Mouse (Mus musculus) CH12.LX (cell line): ENCODE data around the gene Idh3a. TPM values are rescaled to one million over a fixed set of nuclear protein-coding genes. Genes with fewer than 3 reads are reported as not detected.

ENCODE experiments used
- DNase-seq: peaks from one replicate; pipeline ENCODE4 v3.0.0-alpha.2; 2013; ENCODE audit errors: extremely low read depth
- H3K27ac ChIP-seq: 2 replicates; pipeline ENCODE4 v1.5.1; 2012; ENCODE audit warnings: low read depth, mild to moderate bottlenecking, control low read depth, moderate library complexity; ENCODE audit not compliant: insufficient read depth
- H3K27me3 ChIP-seq: replicated peaks from 2 replicates; pipeline ENCODE3; 2012; ENCODE audit warnings: inconsistent platforms
- H3K36me3 ChIP-seq, 2 experiments: replicated peaks in 1 of 2; 2 replicates each; pipeline versions ENCODE3 to v1.6.1; 2012; ENCODE audit warnings: inconsistent platforms in 1 of 2, low read length in 1 of 2, mild to moderate bottlenecking in 1 of 2, mixed read lengths in 1 of 2, moderate library complexity in 1 of 2; ENCODE audit not compliant: control insufficient read depth in 1 of 2, insufficient read depth in 1 of 2
- H3K4me1 ChIP-seq, 2 experiments: 2 replicates each; pipeline ENCODE4 v1.6.1; 2012; ENCODE audit warnings: inconsistent platforms in 1 of 2, moderate library complexity in 1 of 2; ENCODE audit not compliant: insufficient read depth in 2 of 2, control insufficient read depth in 1 of 2
- H3K4me2 ChIP-seq: 2 replicates; pipeline ENCODE4 v1.6.1; 2012; ENCODE audit warnings: low read depth, mild to moderate bottlenecking, control low read depth; ENCODE audit not compliant: poor library complexity, insufficient read depth, severe bottlenecking
- H3K4me3 ChIP-seq, 3 experiments: fragments of 150-350 bp in 1 of 3; sonication (generic) in 1 of 3; replicated peaks in 1 of 3; 2 replicates each; pipeline versions ENCODE3 to v1.5.1; 2011 to 2012; ENCODE audit warnings: low read depth in 2 of 3, low read length in 2 of 3, mild to moderate bottlenecking in 2 of 3, moderate library complexity in 2 of 3, control low read depth in 1 of 3, improper control_type of control experiment in 1 of 3, inconsistent platforms in 1 of 3, mixed read lengths in 1 of 3; ENCODE audit not compliant: poor library complexity in 1 of 3
- H3K79me2 ChIP-seq: replicated peaks from 2 replicates; pipeline ENCODE4 v1.6.1; 2012; ENCODE audit warnings: mild to moderate bottlenecking, moderate library complexity; ENCODE audit not compliant: control insufficient read depth, poor library complexity, insufficient read depth, severe bottlenecking; ENCODE audit errors: extremely low read depth
- H3K9ac ChIP-seq: 2 replicates; pipeline ENCODE4 v1.6.1; 2012; ENCODE audit warnings: low read depth, mild to moderate bottlenecking, control low read depth, moderate library complexity; ENCODE audit not compliant: insufficient read depth
- H3K9me3 ChIP-seq: replicated peaks from 2 replicates; pipeline ENCODE3; 2012; ENCODE audit warnings: low read length, inconsistent platforms, mixed read lengths
- BHLHE40 ChIP-seq: IDR thresholded peaks from 2 replicates; pipeline ENCODE4 v1.6.1; 2011; ENCODE audit warnings: mild to moderate bottlenecking, low read depth, low read length, improper control_type of control experiment
- CHD2 ChIP-seq: IDR thresholded peaks from 2 replicates; pipeline ENCODE4 v1.6.1; 2011; ENCODE audit warnings: low read length, improper control_type of control experiment
- E2F4 ChIP-seq: IDR thresholded peaks from 2 replicates; pipeline ENCODE4 v1.6.1; 2011; ENCODE audit warnings: low read depth, low read length, improper control_type of control experiment; ENCODE audit not compliant: insufficient replicate concordance
- EP300 ChIP-seq: IDR thresholded peaks from 2 replicates; pipeline ENCODE4 v1.6.1; 2011; ENCODE audit warnings: low read length, improper control_type of control experiment
- ETS1 ChIP-seq: conservative IDR thresholded peaks from 2 replicates; pipeline ENCODE4 v1.6.1; 2012; ENCODE audit warnings: low read depth, mild to moderate bottlenecking, inconsistent platforms, low read length, improper control_type of control experiment, moderate library complexity
- GABPA ChIP-seq: IDR thresholded peaks from 2 replicates; pipeline ENCODE4 v1.6.1; 2012; ENCODE audit warnings: low read depth, low read length, improper control_type of control experiment, inconsistent platforms; ENCODE audit not compliant: insufficient replicate concordance
- HCFC1 ChIP-seq: IDR thresholded peaks from 2 replicates; pipeline ENCODE4 v1.6.1; 2012; ENCODE audit warnings: low read depth, mild to moderate bottlenecking, inconsistent platforms, low read length, improper control_type of control experiment
- IRF4 ChIP-seq: IDR thresholded peaks from 2 replicates; pipeline ENCODE4 v1.6.1; 2014; ENCODE audit warnings: low read depth, mild to moderate bottlenecking, inconsistent platforms, low read length, improper control_type of control experiment
- JUN ChIP-seq: IDR thresholded peaks from 2 replicates; pipeline ENCODE4 v1.6.1; 2011; ENCODE audit warnings: low read depth, mild to moderate bottlenecking, low read length, improper control_type of control experiment, moderate library complexity; ENCODE audit not compliant: insufficient read depth
- KAT2A ChIP-seq: IDR thresholded peaks from 2 replicates; pipeline ENCODE4 v1.6.1; 2012; ENCODE audit warnings: low read length, improper control_type of control experiment, inconsistent platforms; ENCODE audit not compliant: insufficient replicate concordance
- MAFK ChIP-seq: IDR thresholded peaks from 2 replicates; pipeline ENCODE4 v1.6.1; 2011; ENCODE audit warnings: low read length, improper control_type of control experiment; ENCODE audit not compliant: insufficient replicate concordance
- MAX ChIP-seq: IDR thresholded peaks from 2 replicates; pipeline ENCODE4 v1.6.1; 2011; ENCODE audit warnings: low read length, improper control_type of control experiment
- MXI1 ChIP-seq: IDR thresholded peaks from 2 replicates; pipeline ENCODE4 v1.6.1; 2011; ENCODE audit warnings: mild to moderate bottlenecking, low read depth, low read length, improper control_type of control experiment
- MYC ChIP-seq: IDR thresholded peaks from 2 replicates; pipeline ENCODE4 v1.6.1; 2011; ENCODE audit warnings: low read depth, mild to moderate bottlenecking, improper control_type of control experiment, low read length
- NELFE ChIP-seq: IDR thresholded peaks from 2 replicates; pipeline ENCODE4 v1.6.1; 2011; ENCODE audit warnings: low read depth, low read length, improper control_type of control experiment
- SMC3 ChIP-seq: IDR thresholded peaks from 2 replicates; pipeline ENCODE4 v1.6.1; 2011; ENCODE audit warnings: low read depth, low read length, improper control_type of control experiment
- TCF12 ChIP-seq: IDR thresholded peaks from 2 replicates; pipeline ENCODE4 v1.6.1; 2014; ENCODE audit warnings: low read depth, mild to moderate bottlenecking, inconsistent platforms, low read length, improper control_type of control experiment
- USF1 ChIP-seq: IDR thresholded peaks from 2 replicates; pipeline ENCODE4 v1.6.1; 2014; ENCODE audit warnings: low read depth, mild to moderate bottlenecking, inconsistent platforms, low read length, improper control_type of control experiment
- ZC3H11A ChIP-seq: IDR thresholded peaks from 2 replicates; pipeline ENCODE4 v1.6.1; 2012; ENCODE audit warnings: low read depth, mild to moderate bottlenecking, inconsistent platforms, low read length, improper control_type of control experiment
- ZKSCAN1 ChIP-seq: IDR thresholded peaks from 2 replicates; pipeline ENCODE4 v1.6.1; 2012; ENCODE audit warnings: low read depth, inconsistent platforms, low read length, improper control_type of control experiment, borderline replicate concordance
- dilution Hi-C: fragments of 300-500 bp; cut with MboI; formaldehyde crosslinking; loops from 2 replicates; pipeline ENCODE4 v1.14.3; 2020; ENCODE audit warnings: low sequenced_read_pairs; ENCODE audit not compliant: extremely low pct_unique_long_range_greater_than_20kb, extremely low pct_ligation_motif_present
- in situ Hi-C: fragments of 300-500 bp; cut with MboI; formaldehyde crosslinking; loops from 3 replicates; pipeline ENCODE4 v1.14.3; 2019; ENCODE audit warnings: low sequenced_read_pairs, low pct_ligation_motif_present, low pct_unique_long_range_greater_than_20kb, mixed read lengths
- polyA plus RNA-seq: library from polyadenylated mRNA; unstranded; fragments of >175 nt; gene quantifications from 2 replicates; pipeline ENCODE4 v1.2.1, GENCODE M21; 2012; ENCODE audit warnings: low read depth; ENCODE audit not compliant: insufficient read length
- total RNA-seq, 2 experiments: library from RNA; depleted of rRNA; stranded (reverse); fragments of 300-350 nt in 1 of 2; fragments of >200 nt in 1 of 2; gene quantifications; 2 replicates each; pipeline ENCODE4 v1.2.3; 2012 to 2014

The Idh3a gene
- total and polyA plus RNA-seq, 3 experiments = 102 to 198 (median 178) TPM

GRCm38 (mm10) chr9:54555044-54555443, 31.1 kb upstream of the Idh3a start (continued):
- TF ChIP-seq USF1 (no peak), MAX (peak; percentile 63), GABPA (no peak), JUN (no peak), MYC (peak; percentile 46; the same call in 1 of the 2 replicates), MXI1 (0 out of 2 replicates have a peak, but pooled peaks have one; percentile 20), ETS1 (peak; percentile 59), TCF12 (peak; percentile 52), ZC3H11A (0 out of 2 replicates have a peak, but pooled peaks have one; percentile 4)

GRCm38 (mm10) chr9:54558731-54559130, 27.4 kb upstream of the Idh3a start:
- dilution Hi-C loops = no loop called here
- Histone ChIP-seq H3K79me2 (no peaks in the 10 kb centered on the region), H3K27ac (no peak overlapping the region), H3K4me3 (no peak overlapping the region), H3K36me3 (no peaks in the 10 kb centered on the region), H3K9ac (no peak overlapping the region), H3K9me3 (peaks cover 12% of the 10 kb centered on the region), H3K4me2 (no peak overlapping the region), H3K4me1 (peaks cover 13 to 29% of the 10 kb centered on the region in 2 experiments), H3K27me3 (no peaks in the 10 kb centered on the region)
- no peak for DNase-seq
- TF ChIP-seq CHD2 (no peak), MYC (no peak), MAX (no peak), HCFC1 (no peak), BHLHE40 (no peak), E2F4 (no peak), SMC3 (no peak), IRF4 (no peak), EP300 (no peak), KAT2A (no peak), MAFK (no peak), ZKSCAN1 (no peak), NELFE (no peak), TCF12 (no peak), ETS1 (no peak)
- in situ Hi-C loops = no loop called here
